Mouse (Mus musculus) spleen, adult 2 months (tissue): ENCODE measurements around the gene Zer1. TPM values are rescaled to one million over a fixed set of nuclear protein-coding genes. Genes with fewer than 3 reads are reported as not detected.
A peak's percentile ranks its signal among the peaks of the same experiment; 100 is the strongest.
"Not testable (repeated sequence)": the region's sequence is repeated elsewhere in the genome, so short reads cannot be mapped to it uniquely, and the experiment has no call there.

Experiments
- DNase-seq, 2 experiments: peaks; one replicate each; pipeline versions ENCODE4 v3.0.0 to v3.0.0-alpha.2; 2012 to 2021; ENCODE audit warnings: low spot score in 2 of 2, low read depth in 1 of 2
- H3K27ac ChIP-seq: fragments of 200-500 bp; 2 replicates; pipeline ENCODE4 v1.5.1; 2012; ENCODE audit warnings: low read length, inconsistent platforms; ENCODE audit not compliant: insufficient read depth
- H3K27me3 ChIP-seq: fragments of 200-500 bp; 2 replicates; pipeline ENCODE4 v1.6.1; 2012; ENCODE audit warnings: mild to moderate bottlenecking, moderate library complexity, low read length, inconsistent platforms; ENCODE audit not compliant: control insufficient read depth, insufficient read depth
- H3K36me3 ChIP-seq: fragments of 200-500 bp; 2 replicates; pipeline ENCODE4 v1.6.1; 2012; ENCODE audit warnings: mild to moderate bottlenecking, low read length, inconsistent platforms; ENCODE audit not compliant: control insufficient read depth, insufficient read depth
- H3K4me1 ChIP-seq: fragments of 200-500 bp; 2 replicates; pipeline ENCODE4 v1.6.1; 2011; ENCODE audit warnings: inconsistent platforms; ENCODE audit not compliant: control insufficient read depth, insufficient read depth, insufficient read length
- H3K4me3 ChIP-seq: fragments of 200-500 bp; 2 replicates; pipeline ENCODE4 v1.5.1; 2011; ENCODE audit warnings: mild to moderate bottlenecking, inconsistent platforms; ENCODE audit not compliant: insufficient read depth, insufficient read length; ENCODE audit errors: extremely low read depth
- CTCF ChIP-seq: fragments of 200-500 bp; IDR thresholded peaks from 2 replicates; pipeline ENCODE4 v1.5.1; 2011; ENCODE audit warnings: mild to moderate bottlenecking, inconsistent platforms; ENCODE audit not compliant: insufficient read depth, insufficient read length, insufficient replicate concordance; ENCODE audit errors: extremely low read depth
- POLR2A ChIP-seq: fragments of 200-500 bp; IDR thresholded peaks from 2 replicates; pipeline ENCODE4 v1.6.1; 2011; ENCODE audit warnings: low read depth, low read length, inconsistent platforms
- WGBS: fragments of 180-500 bp; shearing (Covaris S2); methylation state at CpG from one replicate; pipeline ENCODE4 v1.1.7; 2018; 5-methylcytosine and 5-hydroxymethylcytosine counted together
- polyA plus RNA-seq: library from polyadenylated mRNA; depleted of rRNA; stranded (reverse); fragments of >200 nt; gene quantifications from 2 replicates; pipeline ENCODE4 v1.2.3, GENCODE M21; 2012

The Zer1 gene
- polyA plus RNA-seq, 1 experiment = 59.0 TPM

DNA sequence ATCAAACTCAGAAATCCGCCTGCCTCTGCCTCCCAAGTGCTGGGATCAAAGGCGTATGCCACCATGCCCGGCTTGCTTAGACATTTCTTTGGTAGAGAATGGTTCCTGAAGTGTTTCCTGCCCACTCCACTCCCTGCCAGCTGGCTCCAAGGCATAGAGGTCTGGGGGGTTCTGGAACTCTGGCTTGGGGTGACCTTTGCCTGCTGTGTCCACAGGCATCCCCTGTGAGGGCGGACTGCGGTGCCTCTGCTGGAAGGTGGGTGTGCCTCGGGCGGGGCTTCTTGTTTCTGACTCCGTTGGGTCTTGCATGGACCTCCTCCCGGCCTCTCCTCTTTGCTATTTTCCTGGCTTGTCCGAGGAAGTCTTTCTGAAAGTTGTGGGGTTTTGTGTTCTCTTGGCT is 12.1 kb upstream of the Zer1 start:
- DNase-seq = no peak
- Histone ChIP-seq H3K36me3 (peaks cover 25% of the 10 kb centered on the region), H3K4me3 (no peak overlapping the region), H3K4me1 (peaks cover 8% of the 10 kb centered on the region; the same call in 1 of the 2 replicates), H3K27me3 (no peaks in the 10 kb centered on the region), H3K27ac (no peak overlapping the region)
- TF ChIP-seq CTCF (no peak), POLR2A (no peak)
- WGBS = 86% methylated on average over 10 of the region's 10 CpGs

DNA sequence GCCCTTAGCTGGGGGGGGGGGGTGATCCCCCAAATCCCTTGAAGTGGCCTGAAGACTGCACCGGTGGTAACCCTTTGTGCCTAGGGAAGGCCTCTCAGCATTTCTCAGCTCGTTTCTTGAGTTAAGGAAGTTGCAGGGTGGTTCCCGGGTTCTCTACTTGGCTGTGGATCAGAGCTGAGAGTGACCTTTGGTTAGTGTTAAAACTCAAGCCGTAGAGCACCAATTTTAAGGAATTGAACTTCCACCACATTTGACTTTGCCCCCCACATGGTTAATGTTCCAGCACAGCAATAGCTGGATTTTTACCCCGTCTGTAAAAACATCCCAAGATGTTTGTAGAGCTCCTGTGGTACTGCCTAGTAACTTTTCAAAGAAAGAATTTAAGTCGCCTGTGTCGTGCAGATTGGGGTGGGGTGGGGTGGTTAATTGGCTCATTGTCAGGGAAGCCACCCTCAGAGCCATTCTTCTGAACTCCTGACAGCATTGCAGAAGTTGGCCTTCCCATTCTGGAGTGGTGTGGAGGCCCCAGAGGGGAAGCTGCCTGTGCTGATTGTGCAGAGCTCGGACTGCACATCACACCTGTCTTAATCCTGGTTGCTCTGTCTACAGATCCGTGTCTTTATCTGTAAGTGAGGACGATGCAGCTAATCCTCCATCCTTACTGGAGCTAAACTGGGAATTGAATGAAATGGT is 10.7 kb upstream of the Zer1 start:
- WGBS = 44% methylated on average over 10 of the region's 10 CpGs
- TF ChIP-seq CTCF = no peak
- no peak for TF ChIP-seq POLR2A
- H3K4me3 ChIP-seq = no peak overlapping the region; the same call in 1 of the 2 replicates
- H3K4me1 ChIP-seq = peaks cover 8% of the 10 kb centered on the region; the same call in 1 of the 2 replicates
- H3K27ac ChIP-seq = peak overlapping the region; percentile 45; the same call in 1 of the 2 replicates
- no peaks in the 10 kb centered on the region for H3K27me3 ChIP-seq
- no peak for DNase-seq
- H3K36me3 ChIP-seq = peaks cover 13% of the 10 kb centered on the region

DNA sequence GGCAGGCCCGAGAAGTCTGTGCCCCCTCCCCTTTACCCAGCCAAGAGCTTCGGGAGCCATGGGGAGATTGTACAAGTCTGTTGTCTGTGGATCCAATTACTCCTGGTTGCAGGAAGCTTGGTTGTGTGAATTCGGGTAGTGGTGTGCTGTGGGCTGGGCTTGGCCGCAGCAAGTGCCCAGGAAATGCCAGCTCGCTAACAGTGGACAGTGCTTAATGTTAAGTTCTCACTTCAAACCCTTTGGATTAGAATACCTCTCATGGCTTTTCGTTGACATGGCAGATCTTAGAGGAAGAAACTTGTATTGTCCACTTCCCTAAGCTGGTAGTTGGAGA is 10.0 kb upstream of the Zer1 start:
- peak overlapping the region; percentile 89 for H3K4me3 ChIP-seq
- WGBS = 11% methylated on average over 6 of the region's 6 CpGs
- no peaks in the 10 kb centered on the region for H3K27me3 ChIP-seq
- peak overlapping the region; percentile 75; the same call in 1 of the 2 replicates for H3K27ac ChIP-seq
- no peak for DNase-seq
- peaks cover 8% of the 10 kb centered on the region; the same call in 1 of the 2 replicates for H3K4me1 ChIP-seq
- TF ChIP-seq POLR2A (no peak), CTCF (no peak)
- peaks cover 11% of the 10 kb centered on the region for H3K36me3 ChIP-seq

DNA sequence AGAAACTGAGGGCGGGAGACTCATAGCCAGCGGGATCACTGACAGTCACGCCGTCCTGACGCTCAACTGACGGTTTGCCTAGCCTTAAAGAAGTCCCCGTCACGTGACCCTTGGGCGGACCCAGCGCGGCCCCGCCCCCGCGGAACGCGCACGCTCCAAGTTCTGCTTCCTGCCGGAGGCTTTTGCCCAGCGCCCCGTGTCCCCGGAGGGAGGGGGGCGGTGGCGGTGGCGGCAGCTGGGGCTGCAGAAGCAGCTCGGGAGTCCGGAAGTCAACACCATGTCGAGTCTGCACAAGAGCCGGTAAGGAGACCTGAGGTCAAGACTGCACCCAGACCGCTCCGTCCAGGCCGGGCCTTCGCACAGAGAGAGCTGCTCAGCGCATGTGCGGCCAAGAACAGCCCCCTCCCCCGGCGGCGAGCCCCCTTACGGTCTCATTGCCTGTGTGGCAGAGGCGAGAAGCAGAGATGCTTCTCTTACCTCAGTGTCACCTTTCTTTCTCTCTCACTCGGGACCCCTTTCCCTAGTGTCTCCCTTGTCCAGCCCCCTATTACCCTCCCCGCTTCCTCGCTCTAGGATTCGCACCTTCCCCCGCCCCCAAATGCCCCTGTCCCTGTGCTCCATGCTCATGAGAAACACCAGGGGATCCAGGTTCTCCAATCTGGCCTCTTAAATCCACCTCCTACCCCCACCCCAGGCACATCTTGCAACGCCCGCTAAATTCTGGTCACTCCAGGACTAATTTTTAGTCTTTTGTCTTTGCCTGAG is 9.4 kb upstream of the Zer1 start, which contains the start of gene Tbc1d13:
Gene Tbc1d13 (plus strand): TSS at position 134 of the 765 bp plus-strand sequence.
- peaks cover 9% of the 10 kb centered on the region for H3K36me3 ChIP-seq
- peaks cover 8% of the 10 kb centered on the region; the same call in 1 of the 2 replicates for H3K4me1 ChIP-seq
- no peak for TF ChIP-seq CTCF
- peak; percentile 97 for TF ChIP-seq POLR2A
- H3K27ac ChIP-seq = peak within 1 kb of the TSS; percentile 75
- no peaks in the 10 kb centered on the region for H3K27me3 ChIP-seq
- peak within 1 kb of the TSS; percentile 89 for H3K4me3 ChIP-seq
- 1% methylated on average over 45 of the region's 46 CpGs for WGBS
- DNase-seq = peak; percentile 94 to 99

DNA sequence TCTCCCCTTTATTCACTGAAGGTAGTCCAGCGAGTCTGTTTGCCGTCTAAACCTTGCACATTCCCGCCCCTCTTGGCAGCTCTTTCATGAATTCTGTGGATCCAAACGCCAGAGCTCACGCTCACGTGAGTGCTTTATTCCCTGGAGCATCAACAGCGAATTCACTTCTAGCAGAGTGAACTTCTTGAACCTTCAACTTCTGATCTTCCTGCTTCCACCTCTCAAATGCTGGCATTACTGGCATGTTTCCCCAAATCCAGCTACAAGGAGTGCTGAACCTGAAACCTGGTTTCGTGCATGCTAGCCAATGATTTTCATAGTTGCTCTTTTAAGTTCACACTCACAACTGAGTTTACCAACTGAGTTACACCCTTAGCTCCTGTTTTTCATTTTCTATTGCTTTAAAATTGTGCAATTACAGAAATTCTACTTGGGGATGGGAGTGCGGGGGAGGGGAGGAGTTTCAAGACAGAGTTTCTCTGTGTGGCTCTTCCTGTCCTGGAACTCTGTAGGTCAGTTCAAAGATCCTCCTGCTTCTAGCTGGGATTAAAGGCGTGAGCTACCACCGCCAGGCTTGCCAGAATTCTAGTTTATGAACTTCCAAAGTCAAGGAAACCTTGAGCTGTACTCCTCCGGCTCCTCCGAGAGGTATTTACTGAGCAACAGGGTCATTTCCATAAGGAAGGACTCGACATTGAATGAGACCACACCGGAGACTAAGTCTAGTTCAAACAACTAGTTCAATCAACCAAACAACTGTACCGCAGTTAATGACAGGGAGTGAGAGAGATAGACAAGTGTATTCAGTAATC is 8.6 kb upstream of the Zer1 start:
- no peaks in the 10 kb centered on the region for H3K27me3 ChIP-seq
- no peak for TF ChIP-seq POLR2A
- TF ChIP-seq CTCF = no peak
- H3K4me1 ChIP-seq = peaks cover 8% of the 10 kb centered on the region; the same call in 1 of the 2 replicates
- no peak for DNase-seq
- peak overlapping the region; percentile 89 for H3K4me3 ChIP-seq
- H3K27ac ChIP-seq = peak overlapping the region; percentile 75
- peaks cover 9% of the 10 kb centered on the region for H3K36me3 ChIP-seq
- 41% methylated on average over 16 of the region's 16 CpGs for WGBS

DNA sequence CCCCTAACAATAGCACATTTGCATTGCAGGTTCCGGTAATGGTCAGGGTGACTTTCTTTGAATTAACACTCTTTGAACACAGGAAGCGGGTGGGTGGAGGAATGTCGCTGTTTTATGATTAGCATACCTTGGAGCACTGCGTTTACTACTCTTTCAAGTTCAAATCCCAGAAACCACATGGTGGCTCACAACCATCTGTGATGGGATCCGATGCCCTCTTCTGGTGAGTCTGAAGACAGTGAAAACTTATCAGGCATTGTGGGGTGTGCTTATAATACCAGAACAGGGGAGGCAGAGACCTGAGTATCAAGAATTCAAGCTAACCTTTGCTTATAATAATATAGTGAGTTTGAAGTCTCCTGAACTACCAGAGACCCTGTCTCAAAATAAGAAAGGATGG is 6.9 kb upstream of the Zer1 start:
- H3K4me1 ChIP-seq, H3K36me3 ChIP-seq, H3K4me3 ChIP-seq, H3K27ac ChIP-seq, DNase-seq, H3K27me3 ChIP-seq: not testable (repeated sequence)
- WGBS = 41% methylated on average over 5 of the region's 5 CpGs
